In genomic region chr5:38333381-38333780, GRCm38 (mm10) we compare ENCODE assay signal across 27 mouse cellular contexts. TPM values are rescaled to one million over a fixed set of nuclear protein-coding genes. Genes with fewer than 3 reads are reported as not detected.
"Had no signal": no experiment of that assay in that cellular context is flagged by ENCODE, and none has a peak within 500 bp of the region (broad histone marks: within the 10 kb centered on the region; RNA-seq: fewer than 3 reads in every experiment).

No protein-coding gene starts in this region.

- H3K9me3 ChIP-seq: limb, embryonic 10.5 days; limb, embryonic 13.5 days; liver, embryonic 12.5 days; liver, embryonic 15.5 days; lung, embryonic 15.5 days; midbrain, embryonic 15.5 days; neural tube, embryonic 12.5 days; neural tube, embryonic 15.5 days; stomach, embryonic 15.5 days had no signal

- H3K4me1 ChIP-seq: limb, embryonic 10.5 days; limb, embryonic 13.5 days; liver, embryonic 12.5 days; liver, embryonic 15.5 days; lung, embryonic 15.5 days; midbrain, embryonic 15.5 days; neural tube, embryonic 12.5 days; neural tube, embryonic 15.5 days; stomach, embryonic 15.5 days had no signal

- H3K4me3 ChIP-seq: limb, embryonic 10.5 days; limb, embryonic 13.5 days; liver, embryonic 12.5 days; liver, embryonic 15.5 days; lung, embryonic 15.5 days; midbrain, embryonic 15.5 days; neural tube, embryonic 12.5 days; neural tube, embryonic 15.5 days; stomach, embryonic 15.5 days had no signal

- H3K27ac ChIP-seq: kidney, postnatal 0 days; limb, embryonic 10.5 days; limb, embryonic 13.5 days; liver, embryonic 12.5 days; liver, embryonic 15.5 days; lung, embryonic 15.5 days; midbrain, embryonic 15.5 days; neural tube, embryonic 12.5 days; neural tube, embryonic 15.5 days; stomach, embryonic 15.5 days had no signal

- DNase-seq: kidney, adult 2 months; kidney, postnatal 36 days; layer of hippocampus, postnatal 36 days; liver; lung, adult 18-20 months; lung, postnatal 10 days; lung, postnatal 36 days; right cerebral cortex, adult 18-20 months; right cerebral cortex, postnatal 25 days; spleen, adult 18-20 months; thymus, postnatal 25 days had no signal

- H3K27me3 ChIP-seq: liver, embryonic 15.5 days; lung, embryonic 15.5 days; midbrain, embryonic 15.5 days; neural tube, embryonic 12.5 days; neural tube, embryonic 15.5 days; stomach, embryonic 15.5 days had no signal

- ATAC-seq: intestine, postnatal 0 days; liver, embryonic 12.5 days; midbrain, embryonic 15.5 days had no signal

- H3K36me3 ChIP-seq: limb, embryonic 10.5 days; limb, embryonic 13.5 days; liver, embryonic 12.5 days; liver, embryonic 15.5 days; lung, embryonic 15.5 days; midbrain, embryonic 15.5 days; neural tube, embryonic 12.5 days; neural tube, embryonic 15.5 days; stomach, embryonic 15.5 days had no signal

- H3K4me2 ChIP-seq: limb, embryonic 13.5 days; liver, embryonic 12.5 days; liver, embryonic 15.5 days; lung, embryonic 15.5 days; midbrain, embryonic 11.5 days; midbrain, embryonic 15.5 days; neural tube, embryonic 12.5 days; neural tube, embryonic 15.5 days; stomach, embryonic 15.5 days had no signal

- H3K9ac ChIP-seq: limb, embryonic 13.5 days; liver, embryonic 12.5 days; liver, embryonic 15.5 days; lung, embryonic 15.5 days; midbrain, embryonic 15.5 days; neural tube, embryonic 12.5 days; neural tube, embryonic 15.5 days; stomach, embryonic 15.5 days had no signal

RNA-seq across cellular contexts. Expression of gene Drd5, which starts 14.2 kb away (rescaled TPM):
- total RNA-seq: megakaryocyte-erythroid progenitor cell, adult 5-6 weeks had no signal
- polyA plus RNA-seq: intestine, postnatal 0 days; kidney, adult 2 months; kidney, embryonic 14.5 days; kidney, postnatal 0 days; limb, embryonic 10.5 days; liver, embryonic 12.5 days; liver, embryonic 15.5 days; lung, embryonic 15.5 days; neural tube, embryonic 12.5 days; stomach, embryonic 15.5 days had no signal

RNA-seq across cellular contexts. Expression of gene Otop1, which starts 57.6 kb away (rescaled TPM):
- total RNA-seq: layer of hippocampus, adult 8-10 months; layer of hippocampus, postnatal 36 days; left cerebral cortex, postnatal 25 days; megakaryocyte-erythroid progenitor cell, adult 5-6 weeks had no signal
- polyA plus RNA-seq: intestine, postnatal 0 days; kidney, embryonic 14.5 days; kidney, postnatal 0 days; liver, embryonic 12.5 days; liver, embryonic 15.5 days; lung, embryonic 15.5 days; midbrain, embryonic 11.5 days; midbrain, embryonic 15.5 days; neural tube, embryonic 12.5 days; stomach, embryonic 15.5 days had no signal
